Mouse (Mus musculus) heart, embryonic 15.5 days (tissue): ENCODE data around the gene Ripor2. TPM values are rescaled to one million over a fixed set of nuclear protein-coding genes. Genes with fewer than 3 reads are reported as not detected.
A peak's percentile ranks its signal among the peaks of the same experiment; 100 is the strongest.

Experiments used
- ATAC-seq: fragments of 200-750 bp; cut with Nextera tagmentation; replicated peaks from 2 replicates; pipeline ENCODE4 v1.8.0; 2017; ENCODE audit warnings: low read depth, moderate TSS enrichment; ENCODE audit not compliant: insufficient number of reproducible peaks, insufficient read depth, low FRiP score
- H3K27ac ChIP-seq: fragments of 300-500 bp; sonication (generic); 2 replicates; pipeline ENCODE4 v1.5.1; 2015; ENCODE audit warnings: mild to moderate bottlenecking, inconsistent platforms
- H3K27me3 ChIP-seq: fragments of 300-500 bp; sonication (generic); 2 replicates; pipeline ENCODE4 v1.6.1; 2015; ENCODE audit warnings: inconsistent platforms
- H3K36me3 ChIP-seq: fragments of 300-500 bp; sonication (generic); 2 replicates; pipeline ENCODE4 v1.6.1; 2015; ENCODE audit warnings: mild to moderate bottlenecking, inconsistent platforms
- H3K4me1 ChIP-seq: fragments of 300-500 bp; sonication (generic); replicated peaks from 2 replicates; pipeline ENCODE4 v1.6.1; 2015; ENCODE audit warnings: inconsistent platforms
- H3K4me2 ChIP-seq: fragments of 300-500 bp; sonication (generic); 2 replicates; pipeline ENCODE4 v1.6.1; 2015; ENCODE audit warnings: inconsistent platforms, mild to moderate bottlenecking, moderate library complexity
- H3K4me3 ChIP-seq: fragments of 300-500 bp; sonication (generic); 2 replicates; pipeline ENCODE4 v1.5.1; 2015; ENCODE audit warnings: mild to moderate bottlenecking, inconsistent platforms
- H3K9ac ChIP-seq: fragments of 300-500 bp; sonication (generic); 2 replicates; pipeline ENCODE4 v1.6.1; 2015; ENCODE audit warnings: mild to moderate bottlenecking, inconsistent platforms
- H3K9me3 ChIP-seq: fragments of 300-500 bp; sonication (generic); replicated peaks from 2 replicates; pipeline ENCODE4 v1.6.1; 2016; ENCODE audit warnings: inconsistent platforms
- WGBS: fragments of 180-500 bp; shearing (Covaris S2); methylation state at CpG from one replicate; pipeline ENCODE4 v1.1.7; 2015; ENCODE audit warnings: mixed read lengths; 5-methylcytosine and 5-hydroxymethylcytosine counted together
- polyA plus RNA-seq: library from polyadenylated mRNA; unstranded; fragments of >200 nt; fragmentation: Nextera tagmentation; extraction: Ambion mirVana; gene quantifications from 2 replicates; pipeline ENCODE4 v1.2.1, GENCODE M21; 2015

The Ripor2 gene
- polyA plus RNA-seq, 1 experiment from 2014 or later: 14.5 TPM

GRCm38 (mm10) chr13:24715601-24716000, 133.6 kb downstream of the Ripor2 start:
- no peaks in the 10 kb centered on the region for H3K9me3 ChIP-seq
- H3K9ac ChIP-seq: no peak overlapping the region
- H3K36me3 ChIP-seq: peaks cover 20% of the 10 kb centered on the region; the same call in 1 of the 2 replicates
- 74% methylated on average over 5 of the region's 5 CpGs for WGBS
- no peaks in the 10 kb centered on the region for H3K27me3 ChIP-seq
- no peak overlapping the region for H3K4me3 ChIP-seq
- no peak for ATAC-seq
- no peak overlapping the region for H3K27ac ChIP-seq
- H3K4me2 ChIP-seq: no peak overlapping the region
- peaks cover 28% of the 10 kb centered on the region for H3K4me1 ChIP-seq

DNA sequence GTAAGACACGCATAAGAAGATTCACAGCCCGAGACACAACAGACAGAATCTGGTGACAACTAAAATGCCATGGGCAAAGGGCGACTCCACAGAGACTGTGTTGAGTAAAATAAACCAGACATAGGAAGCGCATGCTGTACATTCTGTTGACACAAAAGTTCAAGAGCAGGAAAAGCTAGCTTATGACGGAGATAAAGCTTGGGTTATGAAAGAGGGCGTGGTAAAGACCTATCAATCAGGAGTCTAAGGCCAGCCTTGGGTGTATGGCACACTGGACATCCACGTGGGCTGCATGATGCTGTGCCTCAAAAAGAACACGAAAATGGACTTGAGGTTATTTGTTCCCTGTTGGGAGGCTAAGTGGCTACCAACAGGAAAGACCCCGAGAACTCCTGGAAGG, 134.5 kb downstream of the Ripor2 start:
- Histone ChIP-seq H3K9me3 (no peaks in the 10 kb centered on the region), H3K4me3 (no peak overlapping the region), H3K4me1 (peaks cover 23% of the 10 kb centered on the region), H3K27me3 (no peaks in the 10 kb centered on the region), H3K9ac (no peak overlapping the region), H3K4me2 (no peak overlapping the region), H3K27ac (no peak overlapping the region), H3K36me3 (peaks cover 21% of the 10 kb centered on the region; the same call in 1 of the 2 replicates)
- ATAC-seq: no peak
- whole genome bisulfite sequencing: 57% methylated on average over 9 of the region's 9 CpGs

GRCm38 (mm10) chr13:24717677-24718076, 135.7 kb downstream of the Ripor2 start:
- Histone ChIP-seq H3K4me3 (no peak overlapping the region), H3K9ac (no peak overlapping the region), H3K36me3 (peaks cover 25% of the 10 kb centered on the region; the same call in 1 of the 2 replicates), H3K4me2 (no peak overlapping the region), H3K4me1 (peaks cover 10% of the 10 kb centered on the region), H3K27me3 (no peaks in the 10 kb centered on the region), H3K27ac (no peak overlapping the region), H3K9me3 (no peaks in the 10 kb centered on the region)
- WGBS: 63% methylated on average over 7 of the region's 7 CpGs
- ATAC-seq: no peak

GRCm38 (mm10) chr13:24721502-24721901, 139.5 kb downstream of the Ripor2 start:
- Histone ChIP-seq H3K4me1 (no peaks in the 10 kb centered on the region), H3K9ac (no peak overlapping the region), H3K27me3 (no peaks in the 10 kb centered on the region), H3K36me3 (peaks cover 39% of the 10 kb centered on the region), H3K27ac (no peak overlapping the region), H3K9me3 (no peaks in the 10 kb centered on the region), H3K4me3 (no peak overlapping the region), H3K4me2 (no peak overlapping the region)
- WGBS: 69% methylated on average over 10 of the region's 10 CpGs
- no peak for ATAC-seq

- no peaks in the 10 kb centered on the region for H3K27me3 ChIP-seq
- no peak for ATAC-seq
- 61% methylated on average over 8 of the region's 8 CpGs for WGBS
Observed at GRCm38 (mm10) chr13:24723699-24724394, 141.9 kb downstream of the Ripor2 start.

GRCm38 (mm10) chr13:24724395-24724759, 142.4 kb downstream of the Ripor2 start:
- Histone ChIP-seq H3K4me1 (no peaks in the 10 kb centered on the region), H3K9ac (no peak overlapping the region), H3K4me3 (no peak overlapping the region), H3K36me3 (peaks cover 21% of the 10 kb centered on the region), H3K9me3 (no peaks in the 10 kb centered on the region), H3K27ac (no peak overlapping the region), H3K4me2 (no peak overlapping the region), H3K27me3 (no peaks in the 10 kb centered on the region)
- ATAC-seq: no peak
- 52% methylated on average over 4 of the region's 4 CpGs for WGBS

More at GRCm38 (mm10) chr13:24723699-24724394, 141.9 kb downstream of the Ripor2 start:
- no peak overlapping the region for H3K9ac ChIP-seq
- H3K4me2 ChIP-seq: no peak overlapping the region
- H3K4me1 ChIP-seq: no peaks in the 10 kb centered on the region
- no peaks in the 10 kb centered on the region for H3K9me3 ChIP-seq
- H3K27ac ChIP-seq: no peak overlapping the region
- peaks cover 25% of the 10 kb centered on the region for H3K36me3 ChIP-seq
- no peak overlapping the region for H3K4me3 ChIP-seq

DNA sequence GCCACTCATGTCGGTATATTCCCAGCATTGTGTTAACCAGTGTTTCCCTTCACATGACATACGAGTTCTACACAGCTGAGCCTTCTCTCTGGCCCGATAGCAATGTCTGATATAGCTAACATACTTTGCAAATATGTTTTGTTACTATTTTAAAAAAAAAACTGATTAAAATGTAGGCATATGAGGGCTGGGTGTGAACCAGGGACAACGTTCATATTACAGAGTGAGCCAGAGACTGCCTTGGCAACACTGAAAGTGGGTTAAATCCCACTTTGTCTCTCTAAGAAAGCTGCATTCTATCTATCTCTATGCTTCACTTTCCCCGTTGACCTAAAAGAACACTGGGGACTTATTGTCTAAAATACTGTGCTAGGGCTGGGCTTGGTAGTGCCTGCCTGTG, 147.1 kb downstream of the Ripor2 start:
- H3K27me3 ChIP-seq: no peaks in the 10 kb centered on the region
- H3K36me3 ChIP-seq: peaks cover 29% of the 10 kb centered on the region
- WGBS: 88% methylated on average over 5 of the region's 5 CpGs
- no peak overlapping the region for H3K4me2 ChIP-seq
- H3K27ac ChIP-seq: no peak overlapping the region
- H3K9ac ChIP-seq: no peak overlapping the region
- no peaks in the 10 kb centered on the region for H3K9me3 ChIP-seq
- no peak overlapping the region for H3K4me3 ChIP-seq
- no peaks in the 10 kb centered on the region for H3K4me1 ChIP-seq
- ATAC-seq: no peak

DNA sequence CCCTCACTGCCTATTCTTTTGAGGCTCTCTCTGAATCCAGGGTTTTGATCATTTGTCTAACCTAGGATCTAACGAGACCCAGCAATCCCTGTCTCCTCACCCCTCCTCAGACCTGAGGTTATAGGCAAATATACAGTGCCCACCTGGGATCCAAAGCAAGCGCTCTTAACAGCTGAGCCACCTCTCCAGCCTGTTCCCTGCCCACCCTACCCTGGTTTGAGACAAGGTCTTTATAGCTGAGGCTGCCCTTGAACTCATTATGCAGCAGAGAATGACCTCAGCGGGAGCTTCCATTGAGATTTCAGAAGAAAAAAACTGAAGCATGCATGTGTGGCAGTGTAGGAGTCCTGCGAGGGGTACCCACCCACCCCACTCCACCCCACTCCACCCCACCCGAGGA, 152.5 kb downstream of the Ripor2 start:
- no peaks in the 10 kb centered on the region for H3K27me3 ChIP-seq
- 81% methylated on average over 5 of the region's 5 CpGs for WGBS
- H3K36me3 ChIP-seq: peaks cover 20% of the 10 kb centered on the region; the same call in 1 of the 2 replicates
- no peaks in the 10 kb centered on the region for H3K9me3 ChIP-seq
- H3K4me1 ChIP-seq: peaks cover 9% of the 10 kb centered on the region
- no peak overlapping the region for H3K4me2 ChIP-seq
- H3K9ac ChIP-seq: no peak overlapping the region
- no peak for ATAC-seq
- no peak overlapping the region for H3K4me3 ChIP-seq
- H3K27ac ChIP-seq: peak overlapping the region; percentile 27; the same call in 1 of the 2 replicates

DNA sequence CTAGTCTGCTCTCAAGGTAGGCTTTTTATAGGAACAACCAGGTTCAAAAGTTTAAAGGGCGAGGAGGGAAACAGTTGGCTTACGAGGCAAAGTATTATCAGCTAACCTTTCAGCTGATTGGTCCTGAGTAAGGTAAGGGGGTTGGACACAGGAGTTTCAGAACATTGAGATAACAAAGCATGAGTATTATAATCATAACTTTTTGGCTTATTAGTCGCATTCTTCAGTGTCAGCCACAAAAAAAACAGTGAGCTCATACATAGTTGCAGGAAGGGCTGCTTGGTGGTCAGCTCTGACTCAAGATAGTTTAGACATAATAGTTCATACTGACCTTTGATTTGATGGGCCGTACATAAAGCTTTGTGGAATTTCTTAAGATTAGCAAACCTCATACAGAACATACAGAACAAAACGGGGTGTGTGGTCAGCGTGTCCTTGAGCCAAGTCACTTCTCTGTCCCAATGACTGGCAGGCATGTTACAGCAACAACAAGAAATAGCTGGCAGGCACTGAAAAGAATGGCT, 153.7 kb downstream of the Ripor2 start:
- peak; percentile 47; the same call in 1 of the 2 replicates for ATAC-seq
- Histone ChIP-seq H3K27me3 (no peaks in the 10 kb centered on the region), H3K27ac (peak overlapping the region; percentile 55), H3K9ac (no peak overlapping the region), H3K9me3 (no peaks in the 10 kb centered on the region), H3K4me2 (no peak overlapping the region), H3K4me3 (no peak overlapping the region), H3K36me3 (peaks cover 18% of the 10 kb centered on the region; the same call in 1 of the 2 replicates), H3K4me1 (peaks cover 9% of the 10 kb centered on the region)
- WGBS: 35% methylated on average over 6 of the region's 6 CpGs

DNA sequence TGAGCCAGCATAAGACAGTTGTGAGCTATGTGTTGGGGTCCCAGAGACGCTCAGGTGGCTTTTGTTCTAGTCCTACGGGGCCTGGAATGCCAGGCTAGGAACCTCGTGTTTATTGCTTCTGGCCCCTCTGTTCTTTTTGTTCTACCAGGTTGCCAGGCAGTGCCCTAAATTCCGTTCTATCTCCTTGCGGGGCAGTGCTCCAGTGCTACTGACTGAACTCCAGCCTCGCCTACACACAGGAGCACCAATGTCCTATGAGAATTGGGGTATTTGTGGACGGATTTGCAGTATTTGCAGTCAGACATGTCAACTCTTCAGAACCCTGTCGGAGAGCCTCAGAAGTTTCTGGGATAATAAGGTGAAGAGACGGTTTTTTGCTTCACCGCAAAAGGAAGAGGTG, 159.0 kb downstream of the Ripor2 start, which contains the start of gene Armh2:
Gene Armh2 (plus strand): TSS at position 205 of the 400 bp plus-strand sequence.
- peaks cover 3% of the 10 kb centered on the region; the same call in 1 of the 2 replicates for H3K4me1 ChIP-seq
- 86% methylated on average over 10 of the region's 10 CpGs for WGBS
- no peaks in the 10 kb centered on the region for H3K9me3 ChIP-seq
- no peak within 1 kb of the TSS for H3K4me2 ChIP-seq
- H3K27me3 ChIP-seq: no peaks in the 10 kb centered on the region
- H3K4me3 ChIP-seq: no peak within 1 kb of the TSS
- H3K36me3 ChIP-seq: no peaks in the 10 kb centered on the region
- no peak for ATAC-seq
- H3K9ac ChIP-seq: no peak within 1 kb of the TSS
- H3K27ac ChIP-seq: no peak within 1 kb of the TSS

- H3K4me1 ChIP-seq: 0 out of 2 replicates have a peak, but pooled peaks cover 4% of the 10 kb centered on the region
- peaks cover 26% of the 10 kb centered on the region for H3K36me3 ChIP-seq
- H3K4me3 ChIP-seq: no peak overlapping the region
- no peaks in the 10 kb centered on the region for H3K9me3 ChIP-seq
- H3K9ac ChIP-seq: no peak overlapping the region
- peak; percentile 70; the same call in 1 of the 2 replicates for ATAC-seq
- H3K27me3 ChIP-seq: no peaks in the 10 kb centered on the region
- H3K4me2 ChIP-seq: no peak overlapping the region
- WGBS: 46% methylated on average over 3 of the region's 3 CpGs
- peak overlapping the region; percentile 54 for H3K27ac ChIP-seq
Observed at GRCm38 (mm10) chr13:24747823-24748222, 165.8 kb downstream of the Ripor2 start.
